In genomic region chr2:152769677-152770076, GRCm38 (mm10) we compare ENCODE assay signal across 22 mouse cellular contexts. TPM values are rescaled to one million over a fixed set of nuclear protein-coding genes. Genes with fewer than 3 reads are reported as not detected.
DNase-seq lines count a peak whose midpoint lies in the region; ATAC-seq and TF ChIP-seq lines count a peak whose summit lies in the region.
"Had no signal": no experiment of that assay in that cellular context is flagged by ENCODE, and none has a peak within 500 bp of the region (broad histone marks: within the 10 kb centered on the region; RNA-seq: fewer than 3 reads in every experiment).

No protein-coding gene starts in this region.

- H3K36me3 ChIP-seq in ES-Bruce4 (ENCODE audit: control insufficient read depth, insufficient read depth, low read length, poor library complexity, severe bottlenecking), result no peaks in the 10 kb centered on the region
- no peaks in the 10 kb centered on the region for H3K36me3 ChIP-seq in G1E (replicated peaks)
- no peaks in the 10 kb centered on the region for H3K36me3 ChIP-seq in liver, embryonic 16.5 days (ENCODE audit: control insufficient read depth, insufficient read depth)
- no peaks in the 10 kb centered on the region for H3K36me3 ChIP-seq in midbrain, embryonic 16.5 days (ENCODE audit: control insufficient read depth, insufficient read depth, low read length)
- H3K36me3 ChIP-seq in heart, embryonic 10.5 days, result no peaks in the 10 kb centered on the region
- H3K36me3 ChIP-seq: heart, embryonic 12.5 days; limb, embryonic 12.5 days; lung, embryonic 15.5 days had no signal

- ATAC-seq in G1E (ENCODE audit: extremely low read depth, insufficient number of reproducible peaks, low FRiP score, poor library complexity, severe bottlenecking), result peak; percentile 87
- ATAC-seq in erythroblast, adult 5-6 weeks (replicated peaks; ENCODE audit: low FRiP score, poor library complexity, severe bottlenecking), result peak; percentile 86
- ATAC-seq in liver, embryonic 16.5 days (ENCODE audit: low read depth), result peak; percentile 89
- ATAC-seq in midbrain, embryonic 16.5 days, result no peak
- ATAC-seq in granulocyte monocyte progenitor cell, adult 5-6 weeks (replicated peaks; ENCODE audit: poor library complexity, severe bottlenecking), result no peak

- H3K27ac ChIP-seq in ES-Bruce4 (ENCODE audit: insufficient read depth, low read length), result no peak overlapping the region
- H3K27ac ChIP-seq in liver, embryonic 16.5 days (ENCODE audit: low read length), result no peak overlapping the region; the same call in 1 of the 2 replicates
- no peak overlapping the region for H3K27ac ChIP-seq in midbrain, embryonic 16.5 days (ENCODE audit: low read length)
- no peak overlapping the region for H3K27ac ChIP-seq in heart, embryonic 10.5 days
- H3K27ac ChIP-seq: limb, embryonic 12.5 days; lung, embryonic 15.5 days; macrophage had no signal

- TF ChIP-seq EP300 in ES-Bruce4 (IDR thresholded peaks at IDR 0.05; ENCODE audit: insufficient read depth, low read depth, low read length), result peak; percentile 66; the same call in 1 of the 2 replicates

- H3K4me3 ChIP-seq in ES-Bruce4 (ENCODE audit: low read depth, low read length) (no peak overlapping the region), G1E (ENCODE audit: low read depth, low read length) (no peak overlapping the region)
- H3K4me3 ChIP-seq in liver, embryonic 16.5 days (ENCODE audit: low read depth, low read length), result no peak overlapping the region
- H3K4me3 ChIP-seq in midbrain, embryonic 16.5 days (ENCODE audit: low read depth, low read length), result no peak overlapping the region
- H3K4me3 ChIP-seq in heart, embryonic 10.5 days, result no peak overlapping the region
- H3K4me3 ChIP-seq: heart, embryonic 12.5 days; limb, embryonic 12.5 days; lung, embryonic 15.5 days had no signal

- TF ChIP-seq CTCF in ES-Bruce4 (IDR thresholded peaks at IDR 0.05; ENCODE audit: low read depth, low read length) (no peak), G1E (IDR thresholded peaks at IDR 0.05; ENCODE audit: low read depth, low read length) (no peak)

- peak overlapping the region; percentile 25; the same call in 1 of the 2 replicates for H3K4me2 ChIP-seq in liver, embryonic 16.5 days (ENCODE audit: low read depth, low read length)
- H3K4me2 ChIP-seq in midbrain, embryonic 16.5 days (ENCODE audit: low read length), result no peak overlapping the region
- H3K4me2 ChIP-seq: heart, embryonic 12.5 days; limb, embryonic 12.5 days; lung, embryonic 15.5 days had no signal

- 40% methylated on average over 7 of the region's 7 CpGs for WGBS in liver, embryonic 16.5 days (ENCODE audit: insufficient replicate concordance)
- WGBS in midbrain, embryonic 16.5 days, result 87% methylated on average over 7 of the region's 7 CpGs
- 64% methylated on average over 7 of the region's 7 CpGs for WGBS in heart, embryonic 10.5 days

- DNase-seq in G1E (ENCODE audit: low spot score), result peak; percentile 48
- DNase-seq in heart, embryonic 10.5 days (ENCODE audit: low spot score), result no peak
- DNase-seq: cerebellum, adult 11-12 months; cerebellum, postnatal 36 days; gastrocnemius, postnatal 14 days; heart, postnatal 4 days; kidney, adult 18-20 months; kidney, postnatal 14 days; midbrain, embryonic 14.5 days; retina, postnatal 1 day; right cerebral cortex, postnatal 4 days had no signal

- H3K27me3 ChIP-seq in ES-Bruce4 (ENCODE audit: control insufficient read depth, insufficient read depth, low read length, poor library complexity, severe bottlenecking), result no peaks in the 10 kb centered on the region
- peaks cover 13% of the 10 kb centered on the region for H3K27me3 ChIP-seq in G1E (ENCODE audit: insufficient read depth, low read length)
- peaks cover 8% of the 10 kb centered on the region for H3K27me3 ChIP-seq in liver, embryonic 16.5 days (ENCODE audit: control insufficient read depth, insufficient read depth, low read depth, low read length)
- H3K27me3 ChIP-seq in midbrain, embryonic 16.5 days (ENCODE audit: control insufficient read depth, insufficient read depth, low read depth, low read length), result no peaks in the 10 kb centered on the region
- H3K27me3 ChIP-seq in heart, embryonic 10.5 days (ENCODE audit: insufficient read depth, poor library complexity, severe bottlenecking), result no peaks in the 10 kb centered on the region
- H3K27me3 ChIP-seq: heart, embryonic 12.5 days; limb, embryonic 12.5 days; lung, embryonic 15.5 days had no signal

- TF ChIP-seq POLR2A in ES-Bruce4 (IDR thresholded peaks at IDR 0.05; ENCODE audit: insufficient read depth, low read length), result no peak

- H3K9me3 ChIP-seq in ES-Bruce4 (replicated peaks; ENCODE audit: control insufficient read depth, insufficient read depth, low read length, poor library complexity, severe bottlenecking) (no peaks in the 10 kb centered on the region), G1E (replicated peaks) (no peaks in the 10 kb centered on the region)
- H3K9me3 ChIP-seq in liver, embryonic 16.5 days (replicated peaks; ENCODE audit: control insufficient read depth, low read length), result no peaks in the 10 kb centered on the region
- no peaks in the 10 kb centered on the region for H3K9me3 ChIP-seq in midbrain, embryonic 16.5 days (replicated peaks; ENCODE audit: control insufficient read depth, low read length, poor library complexity, severe bottlenecking)
- H3K9me3 ChIP-seq in heart, embryonic 10.5 days, result no peaks in the 10 kb centered on the region
- H3K9me3 ChIP-seq: heart, embryonic 12.5 days; limb, embryonic 12.5 days; lung, embryonic 15.5 days had no signal

- H3K9ac ChIP-seq in ES-Bruce4 (ENCODE audit: low read depth, poor library complexity, severe bottlenecking), result no peak overlapping the region
- H3K9ac ChIP-seq in liver, embryonic 16.5 days (ENCODE audit: low read depth, low read length), result no peak overlapping the region
- H3K9ac ChIP-seq in midbrain, embryonic 16.5 days (ENCODE audit: low read depth, low read length), result no peak overlapping the region
- H3K9ac ChIP-seq: heart, embryonic 12.5 days; limb, embryonic 12.5 days; lung, embryonic 15.5 days had no signal

- H3K4me1 ChIP-seq in ES-Bruce4 (ENCODE audit: control insufficient read depth, insufficient read depth, low read length), result peaks cover 4% of the 10 kb centered on the region
- peaks cover 73% of the 10 kb centered on the region for H3K4me1 ChIP-seq in G1E (ENCODE audit: insufficient read depth, low read depth, low read length)
- peaks cover 49% of the 10 kb centered on the region for H3K4me1 ChIP-seq in liver, embryonic 16.5 days (ENCODE audit: control insufficient read depth, low read depth, low read length)
- H3K4me1 ChIP-seq in midbrain, embryonic 16.5 days (ENCODE audit: control insufficient read depth, insufficient read depth, low read length), result peaks cover 4% of the 10 kb centered on the region
- peaks cover 32% of the 10 kb centered on the region for H3K4me1 ChIP-seq in heart, embryonic 10.5 days

RNA-seq across cellular contexts. Expression of gene Cox4i2, which starts 15.7 kb away (rescaled TPM):
- 0.94 and 1.1 TPM in 2 replicates for polyA plus RNA-seq in ES-Bruce4 (2011; ENCODE audit: insufficient read depth, insufficient read length, low read depth, missing spikeins)
- total RNA-seq in G1E (2014; fragmentation: Nextera tagmentation), result not detected in 2 replicates
- total RNA-seq in G1E (2017), result 0.16 TPM in 1 of 2 replicates, not detected in the other
- not detected in 2 replicates for polyA plus RNA-seq in G1E (2012)
- not detected in 2 replicates for total RNA-seq in erythroblast, adult 5-6 weeks (2015; ENCODE audit: low replicate concordance)
- not detected in 2 replicates for total RNA-seq in erythroblast, adult 5-6 weeks (2017; ENCODE audit: low replicate concordance)
- polyA plus RNA-seq in liver, embryonic 16.5 days (2015; fragmentation: Nextera tagmentation; extraction: Ambion mirVana), result 0.95 and 1.4 TPM in 2 replicates
- polyA plus RNA-seq in midbrain, embryonic 16.5 days (2015; fragmentation: Nextera tagmentation; extraction: Ambion mirVana), result 5.0 and 5.4 TPM in 2 replicates
- 18.8 and 21.1 TPM in 2 replicates for polyA plus RNA-seq in heart, embryonic 10.5 days (2016; fragmentation: Nextera tagmentation; extraction: Ambion mirVana)
- 6.8 and 13.0 TPM in 2 replicates for total RNA-seq in granulocyte monocyte progenitor cell, adult 5-6 weeks (2014; fragmentation: Nextera tagmentation)
- total RNA-seq in granulocyte monocyte progenitor cell, adult 5-6 weeks (2017), result 6.0 TPM in 1 of 2 replicates, not detected in the other
- total RNA-seq: CH12.LX; neutrophil, adult 5-6 weeks had no signal
- polyA plus RNA-seq: macrophage had no signal

RNA-seq across cellular contexts. Expression of gene Id1, which starts 33.6 kb away (rescaled TPM):
- polyA plus RNA-seq in ES-Bruce4 (2011; ENCODE audit: insufficient read depth, insufficient read length, low read depth, missing spikeins) (19.0 and 20.5 TPM in 2 replicates), G1E (2012) (110 TPM in 2 replicates)
- total RNA-seq in G1E (2014; fragmentation: Nextera tagmentation) (20.8 and 21.7 TPM in 2 replicates), G1E (2017) (33.2 and 41.4 TPM in 2 replicates)
- total RNA-seq in erythroblast, adult 5-6 weeks (2015; ENCODE audit: low replicate concordance), result 3.6 TPM in 1 of 2 replicates, not detected in the other
- 3.7 and 4.5 TPM in 2 replicates for total RNA-seq in erythroblast, adult 5-6 weeks (2017; ENCODE audit: low replicate concordance)
- polyA plus RNA-seq in liver, embryonic 16.5 days (2015; fragmentation: Nextera tagmentation; extraction: Ambion mirVana), result 18.1 and 18.8 TPM in 2 replicates
- polyA plus RNA-seq in midbrain, embryonic 16.5 days (2015; fragmentation: Nextera tagmentation; extraction: Ambion mirVana), result 23.7 and 35.7 TPM in 2 replicates
- 92.5 and 124 TPM in 2 replicates for polyA plus RNA-seq in heart, embryonic 10.5 days (2016; fragmentation: Nextera tagmentation; extraction: Ambion mirVana)
- total RNA-seq in granulocyte monocyte progenitor cell, adult 5-6 weeks (2014; fragmentation: Nextera tagmentation), result 5.5 and 7.6 TPM in 2 replicates
- total RNA-seq in granulocyte monocyte progenitor cell, adult 5-6 weeks (2017), result 5.0 and 6.6 TPM in 2 replicates

Comparison
In these comparisons a context has a peak if more than half of its experiments do, and no peak if none do; other contexts are left out.
1. ATAC-seq: peak in G1E (single experiment), erythroblast, adult 5-6 weeks (single experiment) and liver, embryonic 16.5 days (single experiment); none in midbrain, embryonic 16.5 days (single experiment) and granulocyte monocyte progenitor cell, adult 5-6 weeks (single experiment).